Mouse (Mus musculus): ENCODE measurements around the gene Gpr157. TPM values are rescaled to one million over a fixed set of nuclear protein-coding genes. Genes with fewer than 3 reads are reported as not detected.

Gpr157 gene
- polyA plus RNA-seq, 1 experiment from 2014 or later, result 1.7 TPM

- Histone ChIP-seq H3K9ac (no peak overlapping the region), H3K27ac (replicated peaks) (no peak overlapping the region), H3K4me1 (peaks cover 34% of the 10 kb centered on the region), H3K9me3 (replicated peaks) (no peaks in the 10 kb centered on the region), H3K27me3 (no peaks in the 10 kb centered on the region), H3K4me2 (replicated peaks) (no peak overlapping the region), H3K4me3 (replicated peaks) (no peak overlapping the region), H3K36me3 (no peaks in the 10 kb centered on the region)
- WGBS, result 80% methylated on average over 18 of the region's 18 CpGs
- no peak for ATAC-seq (ENCODE audit: insufficient number of reproducible peaks, low FRiP score, low TSS enrichment, low read depth)
These were observed 4.9 kb downstream of the Gpr157 start for GRCm38 (mm10) chr4:150091887-150092582.

DNA sequence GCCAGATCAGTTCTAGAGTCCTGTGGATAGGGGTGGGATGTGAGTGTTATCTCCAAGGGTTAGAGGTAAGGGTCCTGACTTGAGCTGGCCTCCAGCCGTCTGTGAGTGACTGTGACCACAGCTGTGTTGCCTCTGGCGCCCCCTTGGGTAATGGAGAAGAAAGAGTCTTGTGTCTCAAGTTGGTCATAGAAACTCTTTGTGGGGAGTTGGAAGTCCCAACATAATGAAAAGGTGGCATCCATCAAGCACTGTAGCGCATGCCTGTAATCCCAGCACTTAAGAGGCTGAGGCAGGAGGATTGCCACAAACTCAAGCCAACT is 5.4 kb downstream of the Gpr157 start:
- 58% methylated on average over 3 of the region's 3 CpGs for WGBS
- no peak overlapping the region for H3K4me2 ChIP-seq (replicated peaks)

DNA sequence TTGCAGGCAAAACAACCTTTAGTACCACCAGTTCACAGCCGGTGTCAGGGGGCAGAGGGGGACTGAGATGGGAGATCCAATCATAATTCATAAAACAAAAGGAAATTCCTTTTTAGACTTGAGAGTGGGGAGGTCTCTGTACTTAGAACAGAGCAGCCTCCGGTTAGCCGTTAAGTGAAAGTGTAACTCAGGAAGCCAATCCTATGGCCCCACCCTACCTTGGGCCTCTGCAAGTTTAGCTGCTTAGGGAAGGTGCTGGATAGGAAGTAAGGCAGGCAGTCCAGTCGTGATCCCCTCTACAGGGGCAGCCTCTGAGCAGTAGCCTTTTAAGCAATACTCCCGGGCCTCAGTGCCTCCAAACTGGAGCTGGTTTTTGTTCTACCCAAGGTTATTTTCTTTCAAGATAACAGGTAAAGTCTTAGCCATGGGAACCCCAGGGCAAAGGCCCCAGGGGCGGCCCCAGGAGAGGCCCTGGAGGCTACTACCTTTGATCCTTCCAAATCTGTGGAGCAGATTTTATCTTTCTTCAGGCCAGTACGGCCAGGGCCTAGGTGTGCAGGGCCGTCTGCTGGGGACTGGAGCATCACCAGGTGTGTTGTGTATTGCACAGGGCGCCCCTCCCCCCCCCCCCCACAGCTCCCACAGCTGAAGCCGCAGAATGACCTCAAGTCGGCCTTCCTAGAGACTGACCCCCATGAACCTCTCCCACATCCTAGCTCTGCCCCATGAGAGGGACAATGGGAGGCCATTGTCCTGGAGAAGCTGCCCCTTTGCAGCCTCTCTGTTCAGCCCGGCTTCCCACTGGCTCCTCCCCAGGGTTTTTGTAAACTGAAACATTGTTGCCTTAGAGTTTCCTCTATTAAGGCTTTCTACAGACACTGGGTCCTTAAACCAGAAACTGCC is 6.6 kb downstream of the Gpr157 start:
- ATAC-seq (ENCODE audit: insufficient number of reproducible peaks, low FRiP score, low TSS enrichment, low read depth), result no peak
- Histone ChIP-seq H3K36me3 (no peaks in the 10 kb centered on the region), H3K4me2 (replicated peaks) (no peak overlapping the region), H3K9me3 (replicated peaks) (no peaks in the 10 kb centered on the region), H3K9ac (no peak overlapping the region), H3K27me3 (no peaks in the 10 kb centered on the region), H3K27ac (replicated peaks) (no peak overlapping the region), H3K4me1 (peaks cover 21% of the 10 kb centered on the region), H3K4me3 (replicated peaks) (no peak overlapping the region)
- 34% methylated on average over 12 of the region's 12 CpGs for WGBS

More for the DNA sequence above, 5.4 kb downstream of the Gpr157 start:
- Histone ChIP-seq H3K27me3 (no peaks in the 10 kb centered on the region), H3K9ac (no peak overlapping the region), H3K27ac (replicated peaks) (no peak overlapping the region), H3K4me1 (peaks cover 34% of the 10 kb centered on the region), H3K4me3 (replicated peaks) (no peak overlapping the region), H3K36me3 (no peaks in the 10 kb centered on the region), H3K9me3 (replicated peaks) (no peaks in the 10 kb centered on the region)
- ATAC-seq (ENCODE audit: insufficient number of reproducible peaks, low FRiP score, low TSS enrichment, low read depth), result no peak

- Histone ChIP-seq H3K9ac (no peak overlapping the region), H3K27me3 (no peaks in the 10 kb centered on the region), H3K9me3 (replicated peaks) (no peaks in the 10 kb centered on the region), H3K27ac (replicated peaks) (no peak overlapping the region), H3K4me2 (replicated peaks) (no peak overlapping the region), H3K4me3 (replicated peaks) (no peak overlapping the region), H3K36me3 (no peaks in the 10 kb centered on the region), H3K4me1 (peaks cover 17% of the 10 kb centered on the region)
- WGBS, result 42% methylated on average over 5 of the region's 5 CpGs
- no peak; the same call in 1 of the 2 replicates for ATAC-seq (ENCODE audit: insufficient number of reproducible peaks, low FRiP score, low TSS enrichment, low read depth)
These were observed 7.3 kb downstream of the Gpr157 start for GRCm38 (mm10) chr4:150094463-150094789.

GRCm38 (mm10) chr4:150096309-150096708 is 9.1 kb downstream of the Gpr157 start:
- Histone ChIP-seq H3K4me1 (peaks cover 17% of the 10 kb centered on the region), H3K9ac (no peak overlapping the region), H3K36me3 (no peaks in the 10 kb centered on the region), H3K4me2 (replicated peaks) (no peak overlapping the region), H3K27me3 (no peaks in the 10 kb centered on the region), H3K9me3 (replicated peaks) (no peaks in the 10 kb centered on the region), H3K27ac (replicated peaks) (no peak overlapping the region), H3K4me3 (replicated peaks) (no peak overlapping the region)
- WGBS, result 76% methylated on average over 7 of the region's 7 CpGs
- no peak for ATAC-seq (ENCODE audit: insufficient number of reproducible peaks, low FRiP score, low TSS enrichment, low read depth)

GRCm38 (mm10) chr4:150097847-150098246 is 10.7 kb downstream of the Gpr157 start:
- H3K36me3 ChIP-seq, result 0 out of 2 replicates have a peak, but pooled peaks cover 7% of the 10 kb centered on the region
- no peak for ATAC-seq (ENCODE audit: insufficient number of reproducible peaks, low FRiP score, low TSS enrichment, low read depth)

DNA sequence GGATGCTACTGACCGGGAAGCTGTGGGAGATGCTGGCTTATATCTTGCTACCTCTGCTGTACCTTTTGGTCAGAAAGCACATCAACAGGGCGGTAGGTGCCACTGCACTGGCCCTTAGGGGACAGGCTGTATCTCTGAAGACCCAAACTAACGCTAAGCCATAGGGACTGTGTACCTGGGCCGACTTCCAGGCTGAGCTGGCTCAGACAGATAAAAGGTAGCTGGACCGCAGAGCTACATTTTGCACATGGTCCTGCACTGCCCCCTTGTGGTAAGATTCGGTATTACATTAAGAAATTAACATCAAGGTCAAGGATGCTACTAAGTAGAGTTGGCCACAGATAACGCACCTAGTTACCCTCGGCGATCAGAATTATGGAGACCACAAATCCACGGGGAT is 11.7 kb downstream of the Gpr157 start:
- Histone ChIP-seq H3K27me3 (no peaks in the 10 kb centered on the region), H3K9ac (no peak overlapping the region), H3K36me3 (0 out of 2 replicates have a peak, but pooled peaks cover 8% of the 10 kb centered on the region), H3K27ac (replicated peaks) (no peak overlapping the region), H3K4me2 (replicated peaks) (no peak overlapping the region), H3K4me3 (replicated peaks) (no peak overlapping the region), H3K4me1 (peaks cover 11% of the 10 kb centered on the region), H3K9me3 (replicated peaks) (no peaks in the 10 kb centered on the region)
- WGBS, result 17% methylated on average over 10 of the region's 10 CpGs
- ATAC-seq (ENCODE audit: insufficient number of reproducible peaks, low FRiP score, low TSS enrichment, low read depth), result no peak

More at GRCm38 (mm10) chr4:150097847-150098246, 10.7 kb downstream of the Gpr157 start:
- Histone ChIP-seq H3K4me1 (peaks cover 17% of the 10 kb centered on the region), H3K27ac (replicated peaks) (no peak overlapping the region), H3K4me2 (replicated peaks) (no peak overlapping the region), H3K4me3 (replicated peaks) (no peak overlapping the region), H3K9ac (no peak overlapping the region), H3K9me3 (replicated peaks) (no peaks in the 10 kb centered on the region), H3K27me3 (no peaks in the 10 kb centered on the region)
- 53% methylated on average over 4 of the region's 4 CpGs for WGBS

GRCm38 (mm10) chr4:150102822-150103221 is 15.7 kb downstream of the Gpr157 start:
- Histone ChIP-seq H3K4me1 (no peaks in the 10 kb centered on the region), H3K27me3 (no peaks in the 10 kb centered on the region), H3K27ac (replicated peaks) (no peak overlapping the region), H3K4me2 (replicated peaks) (no peak overlapping the region), H3K9ac (no peak overlapping the region), H3K36me3 (0 out of 2 replicates have a peak, but pooled peaks cover 8% of the 10 kb centered on the region), H3K9me3 (replicated peaks) (no peaks in the 10 kb centered on the region), H3K4me3 (replicated peaks) (no peak overlapping the region)
- ATAC-seq (ENCODE audit: insufficient number of reproducible peaks, low FRiP score, low TSS enrichment, low read depth), result no peak
- WGBS, result 92% methylated on average over 7 of the region's 7 CpGs

DNA sequence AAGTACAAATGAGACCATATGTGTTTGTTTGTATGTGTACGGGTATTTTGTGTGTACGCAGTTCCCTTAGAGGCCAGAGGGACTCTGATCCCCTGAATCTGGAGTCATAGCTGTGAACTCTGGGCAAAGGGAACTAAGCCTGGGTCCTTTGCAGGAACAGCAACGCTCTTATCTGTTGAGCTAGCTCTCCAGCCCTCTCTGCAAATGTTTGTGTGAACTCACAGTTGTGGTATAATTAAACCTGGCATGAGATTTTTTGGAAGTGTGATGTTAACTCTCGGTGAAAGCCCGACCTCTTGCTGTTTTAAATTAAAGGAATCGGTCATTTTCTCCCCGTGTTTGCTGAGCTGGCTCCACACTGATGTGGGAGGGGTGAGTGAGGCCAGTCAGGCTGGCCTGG is 18.5 kb downstream of the Gpr157 start:
- Histone ChIP-seq H3K27me3 (no peaks in the 10 kb centered on the region), H3K4me3 (replicated peaks) (no peak overlapping the region), H3K9me3 (replicated peaks) (no peaks in the 10 kb centered on the region), H3K27ac (replicated peaks) (no peak overlapping the region), H3K9ac (no peak overlapping the region), H3K4me1 (no peaks in the 10 kb centered on the region), H3K36me3 (0 out of 2 replicates have a peak, but pooled peaks cover 8% of the 10 kb centered on the region), H3K4me2 (replicated peaks) (no peak overlapping the region)
- no peak for ATAC-seq (ENCODE audit: insufficient number of reproducible peaks, low FRiP score, low TSS enrichment, low read depth)
- WGBS, result 46% methylated on average over 7 of the region's 7 CpGs

DNA sequence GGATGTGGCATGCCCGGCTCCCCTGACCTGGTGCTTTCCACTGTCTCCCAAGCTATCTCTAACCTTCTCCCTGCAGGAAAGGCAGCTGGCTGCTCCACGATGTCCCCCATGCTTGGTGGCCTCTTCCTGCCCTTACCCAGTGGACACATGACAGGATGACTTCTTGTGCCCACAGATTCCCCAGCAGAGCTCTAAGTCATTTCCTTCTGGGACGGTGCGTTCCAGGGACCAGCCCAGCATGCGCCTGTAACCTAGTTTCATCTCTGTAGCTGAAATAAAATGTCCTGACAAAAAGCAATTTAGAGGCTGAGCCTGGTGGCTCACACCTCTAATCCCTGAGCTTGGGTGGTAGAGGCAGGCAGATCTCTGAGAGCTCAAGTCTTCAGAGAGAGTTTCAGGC is 19.5 kb downstream of the Gpr157 start:
- Histone ChIP-seq H3K4me1 (no peaks in the 10 kb centered on the region), H3K4me3 (replicated peaks) (no peak overlapping the region), H3K36me3 (0 out of 2 replicates have a peak, but pooled peaks cover 8% of the 10 kb centered on the region), H3K4me2 (replicated peaks) (no peak overlapping the region), H3K9ac (no peak overlapping the region), H3K27ac (replicated peaks) (no peak overlapping the region), H3K9me3 (replicated peaks) (no peaks in the 10 kb centered on the region), H3K27me3 (no peaks in the 10 kb centered on the region)
- 78% methylated on average over 5 of the region's 5 CpGs for WGBS
- no peak for ATAC-seq (ENCODE audit: insufficient number of reproducible peaks, low FRiP score, low TSS enrichment, low read depth)

- WGBS, result 55% methylated on average over 3 of the region's 3 CpGs
These were observed 22.5 kb downstream of the Gpr157 start for GRCm38 (mm10) chr4:150109636-150110035.

More at GRCm38 (mm10) chr4:150109636-150110035, 22.5 kb downstream of the Gpr157 start:
- Histone ChIP-seq H3K4me1 (no peaks in the 10 kb centered on the region), H3K4me3 (replicated peaks) (no peak overlapping the region), H3K27ac (replicated peaks) (no peak overlapping the region), H3K9me3 (replicated peaks) (no peaks in the 10 kb centered on the region), H3K4me2 (replicated peaks) (no peak overlapping the region), H3K36me3 (no peaks in the 10 kb centered on the region), H3K27me3 (no peaks in the 10 kb centered on the region), H3K9ac (no peak overlapping the region)
- no peak for ATAC-seq (ENCODE audit: insufficient number of reproducible peaks, low FRiP score, low TSS enrichment, low read depth)

Data from embryonic facial prominence, embryonic 15.5 days (tissue).